Mouse (Mus musculus) neural tube, embryonic 13.5 days (tissue): ENCODE measurements around the gene Wdr70. TPM values are rescaled to one million over a fixed set of nuclear protein-coding genes. Genes with fewer than 3 reads are reported as not detected.

Experiments used
- ATAC-seq: fragments of 200-750 bp; cut with Nextera tagmentation; 2 replicates; pipeline ENCODE4 v1.8.0; 2017; ENCODE audit warnings: low read depth, mild to moderate bottlenecking, moderate TSS enrichment, moderate library complexity
- H3K27ac ChIP-seq: fragments of 300-500 bp; sonication (generic); replicated peaks from 2 replicates; pipeline ENCODE4 v1.5.1; 2015; ENCODE audit warnings: moderate library complexity, mild to moderate bottlenecking, inconsistent platforms
- H3K27me3 ChIP-seq: fragments of 300-500 bp; sonication (generic); 2 replicates; pipeline ENCODE4 v1.6.1; 2015; ENCODE audit warnings: mild to moderate bottlenecking, inconsistent platforms
- H3K36me3 ChIP-seq: fragments of 300-500 bp; sonication (generic); 2 replicates; pipeline ENCODE4 v1.6.1; 2015; ENCODE audit warnings: mild to moderate bottlenecking, inconsistent platforms
- H3K4me1 ChIP-seq: fragments of 300-500 bp; sonication (generic); replicated peaks from 2 replicates; pipeline ENCODE4 v1.6.1; 2015; ENCODE audit warnings: inconsistent platforms
- H3K4me2 ChIP-seq: fragments of 300-500 bp; sonication (generic); 2 replicates; pipeline ENCODE4 v1.6.1; 2015; ENCODE audit warnings: inconsistent platforms, mild to moderate bottlenecking, moderate library complexity
- H3K4me3 ChIP-seq: fragments of 300-500 bp; sonication (generic); 2 replicates; pipeline ENCODE4 v1.5.1; 2015; ENCODE audit warnings: mild to moderate bottlenecking, inconsistent platforms
- H3K9ac ChIP-seq: fragments of 300-500 bp; sonication (generic); 2 replicates; pipeline ENCODE4 v1.6.1; 2015; ENCODE audit warnings: moderate library complexity, mild to moderate bottlenecking, inconsistent platforms
- H3K9me3 ChIP-seq: fragments of 300-500 bp; sonication (generic); 2 replicates; pipeline ENCODE4 v1.6.1; 2016; ENCODE audit warnings: inconsistent platforms
- WGBS: fragments of 180-500 bp; shearing (Covaris S2); methylation state at CpG from one replicate; pipeline ENCODE4 v1.1.7; 2015; 5-methylcytosine and 5-hydroxymethylcytosine counted together
- polyA plus RNA-seq: library from polyadenylated mRNA; unstranded; fragments of >200 nt; fragmentation: Nextera tagmentation; extraction: Ambion mirVana; gene quantifications from 2 replicates; pipeline ENCODE4 v1.2.1, GENCODE M21; 2015

The Wdr70 gene
- polyA plus RNA-seq, 1 experiment from 2014 or later, result 69.2 TPM

DNA sequence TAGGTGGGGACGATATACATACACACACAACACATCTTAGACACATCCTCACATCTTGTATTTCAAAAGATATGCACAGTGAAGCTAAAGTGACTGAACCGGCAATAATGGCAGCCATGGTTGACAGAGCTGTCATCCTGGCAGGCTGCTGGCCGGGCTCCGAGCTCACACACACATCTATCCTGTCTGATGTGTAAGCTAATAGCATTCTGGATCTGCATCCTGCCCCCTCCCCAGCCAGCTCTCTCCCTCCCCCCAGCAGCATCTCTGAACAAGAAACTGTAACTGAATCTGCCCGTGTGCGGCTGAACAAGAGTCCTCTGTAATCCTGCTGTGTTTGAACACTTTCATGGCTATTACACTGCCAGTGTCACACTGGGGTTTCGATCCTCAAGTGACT is 219.1 kb downstream of the Wdr70 start:
- H3K4me2 ChIP-seq, result no peak overlapping the region
- peaks cover 23% of the 10 kb centered on the region for H3K4me1 ChIP-seq
- no peak overlapping the region for H3K9ac ChIP-seq
- no peak overlapping the region for H3K4me3 ChIP-seq
- H3K9me3 ChIP-seq, result no peaks in the 10 kb centered on the region
- H3K36me3 ChIP-seq, result peaks cover 19% of the 10 kb centered on the region
- no peak for ATAC-seq
- no peak overlapping the region for H3K27ac ChIP-seq
- H3K27me3 ChIP-seq, result no peaks in the 10 kb centered on the region
- 43% methylated on average over 7 of the region's 7 CpGs for WGBS

DNA sequence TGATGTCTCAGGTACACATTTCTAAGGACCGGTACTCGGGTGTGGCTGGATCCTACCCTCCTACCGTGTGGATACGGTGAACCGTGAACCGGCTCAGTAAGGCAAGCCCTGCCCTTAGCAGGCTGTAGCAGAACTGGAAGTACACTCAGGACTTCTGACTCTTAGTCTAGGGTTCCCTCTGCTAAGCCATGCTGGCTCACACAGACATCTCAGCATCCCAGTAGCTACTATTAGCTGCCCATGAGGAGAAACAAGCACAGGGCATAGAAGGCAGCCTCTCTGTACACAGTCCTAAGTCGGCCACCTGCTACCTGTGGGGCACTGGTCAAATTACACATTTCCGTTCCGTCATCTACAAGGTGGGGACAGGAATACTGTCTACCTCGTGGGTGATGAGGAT is 220.1 kb downstream of the Wdr70 start:
- Histone ChIP-seq H3K4me1 (peaks cover 23% of the 10 kb centered on the region), H3K36me3 (peaks cover 17% of the 10 kb centered on the region), H3K27ac (no peak overlapping the region), H3K4me3 (no peak overlapping the region), H3K9ac (no peak overlapping the region), H3K9me3 (no peaks in the 10 kb centered on the region), H3K4me2 (no peak overlapping the region), H3K27me3 (no peaks in the 10 kb centered on the region)
- WGBS, result 74% methylated on average over 10 of the region's 10 CpGs
- no peak for ATAC-seq

DNA sequence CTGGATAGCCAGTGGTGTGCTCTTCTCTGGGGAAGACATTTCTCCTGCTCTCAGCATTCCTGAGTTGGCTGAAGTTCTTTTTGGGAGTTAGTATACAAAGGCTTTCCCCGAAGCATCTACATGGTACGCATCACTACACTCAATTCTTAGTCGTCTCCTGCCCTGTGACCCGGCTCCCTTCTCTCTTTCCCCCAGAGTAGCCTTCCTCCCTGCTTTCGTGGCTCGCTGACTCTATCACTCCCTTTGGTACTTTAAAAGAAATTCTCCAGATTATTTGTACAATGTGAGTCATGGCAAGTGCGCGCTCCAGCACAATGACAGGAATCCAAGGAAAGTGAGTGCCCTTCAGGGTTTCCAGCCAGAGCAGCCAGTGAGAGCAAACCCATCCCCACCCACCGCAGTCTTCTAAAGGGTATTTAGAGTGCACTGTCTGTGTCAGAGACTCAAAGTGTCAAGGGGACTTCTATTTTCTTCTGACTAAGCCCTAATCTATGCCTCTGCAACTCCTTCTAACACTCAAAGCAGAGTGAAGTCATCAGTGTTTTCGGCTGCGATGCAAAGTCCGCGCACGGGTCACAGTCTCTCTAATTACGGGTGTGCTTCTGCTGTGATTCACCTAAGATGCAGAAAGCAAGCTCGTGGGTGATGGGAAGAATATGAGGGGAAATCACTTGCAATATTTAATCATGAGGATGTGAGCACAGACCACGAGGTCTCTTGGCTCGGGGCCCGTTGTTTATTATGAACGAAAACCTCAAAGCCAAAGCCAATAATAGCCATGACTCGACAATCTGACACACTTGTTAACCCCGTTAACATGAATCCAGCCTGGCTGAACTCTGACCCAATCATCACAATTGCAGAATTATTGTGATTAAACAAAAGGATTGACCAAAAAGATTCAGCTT is 221.2 kb downstream of the Wdr70 start:
- Histone ChIP-seq H3K9me3 (no peaks in the 10 kb centered on the region), H3K27ac (no peak overlapping the region), H3K4me1 (peaks cover 23% of the 10 kb centered on the region), H3K36me3 (peaks cover 9% of the 10 kb centered on the region), H3K27me3 (no peaks in the 10 kb centered on the region), H3K9ac (no peak overlapping the region), H3K4me3 (no peak overlapping the region), H3K4me2 (no peak overlapping the region)
- 35% methylated on average over 22 of the region's 22 CpGs for WGBS
- ATAC-seq, result 0 out of 2 replicates have a peak, but pooled peaks have one; percentile 32

DNA sequence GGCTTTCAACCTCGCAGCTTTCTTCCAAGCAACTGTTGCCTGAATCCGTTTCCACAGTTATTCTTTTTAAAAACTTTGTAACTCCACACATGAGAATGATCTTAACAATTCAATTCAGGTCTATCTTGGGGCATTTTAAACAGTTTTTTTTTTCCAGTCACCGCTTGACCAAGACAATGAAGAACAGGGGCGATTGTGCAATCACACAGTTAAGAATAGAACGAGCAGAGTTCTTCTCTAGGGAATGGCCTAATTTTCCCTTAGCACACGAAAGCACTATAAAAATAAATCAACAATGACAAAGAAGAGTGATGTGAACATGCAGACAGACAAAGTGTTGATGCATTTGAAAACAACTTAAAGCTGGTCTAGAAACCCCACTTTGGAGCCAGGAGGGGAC is 223.1 kb downstream of the Wdr70 start:
- no peak overlapping the region for H3K4me2 ChIP-seq
- H3K9me3 ChIP-seq, result no peaks in the 10 kb centered on the region
- no peak overlapping the region for H3K4me3 ChIP-seq
- H3K27me3 ChIP-seq, result no peaks in the 10 kb centered on the region
- H3K9ac ChIP-seq, result no peak overlapping the region
- WGBS, result 40% methylated on average over 6 of the region's 6 CpGs
- H3K36me3 ChIP-seq, result peaks cover 6% of the 10 kb centered on the region
- H3K27ac ChIP-seq, result no peak overlapping the region
- ATAC-seq, result no peak
- H3K4me1 ChIP-seq, result peaks cover 23% of the 10 kb centered on the region

DNA sequence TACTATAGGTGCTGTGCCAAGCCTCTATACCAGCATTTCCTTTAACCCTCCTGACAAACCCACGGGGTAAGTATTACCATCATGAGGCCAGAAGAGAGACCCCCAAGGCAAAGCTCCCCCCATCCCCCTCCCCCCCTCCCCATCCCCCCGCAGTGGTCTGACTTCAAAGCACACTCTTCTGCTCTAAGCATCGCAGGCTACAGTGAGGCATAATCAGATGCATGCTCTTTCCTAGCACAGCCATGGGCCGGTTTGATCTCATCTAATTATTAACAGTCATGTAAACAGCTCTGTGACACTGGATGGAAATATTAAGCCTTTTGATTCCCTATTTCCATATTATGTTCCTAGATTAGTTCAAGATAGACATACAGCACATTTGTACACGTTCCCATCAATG is 226.5 kb downstream of the Wdr70 start:
- peaks cover 6% of the 10 kb centered on the region for H3K36me3 ChIP-seq
- no peak overlapping the region for H3K27ac ChIP-seq
- no peaks in the 10 kb centered on the region for H3K9me3 ChIP-seq
- no peak overlapping the region for H3K4me3 ChIP-seq
- whole genome bisulfite sequencing, result 77% methylated on average over 5 of the region's 5 CpGs
- no peak for ATAC-seq
- no peaks in the 10 kb centered on the region for H3K27me3 ChIP-seq
- H3K4me2 ChIP-seq, result no peak overlapping the region
- H3K9ac ChIP-seq, result no peak overlapping the region
- 0 out of 2 replicates have a peak, but pooled peaks cover 6% of the 10 kb centered on the region for H3K4me1 ChIP-seq

DNA sequence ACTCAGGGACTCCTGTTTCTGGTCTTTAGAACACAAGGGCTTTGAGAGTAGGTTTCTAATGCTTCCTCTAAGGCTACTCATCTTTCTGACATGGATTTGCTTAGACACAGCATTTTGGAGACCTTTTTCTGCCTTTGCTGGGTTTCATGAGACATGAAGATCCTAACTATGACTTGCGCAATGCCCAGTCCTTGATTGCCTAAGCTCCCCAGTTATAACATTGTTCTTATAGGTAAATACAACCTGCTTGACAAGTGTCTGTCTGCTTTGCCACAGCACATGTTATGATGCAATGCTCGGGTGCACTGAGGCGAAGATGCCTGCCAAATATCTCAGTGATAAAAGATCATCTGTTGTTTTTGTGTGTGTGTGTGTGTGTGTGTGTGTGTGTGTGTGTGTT is 233.7 kb downstream of the Wdr70 start:
- Histone ChIP-seq H3K27me3 (no peaks in the 10 kb centered on the region), H3K4me1 (no peaks in the 10 kb centered on the region), H3K36me3 (no peaks in the 10 kb centered on the region), H3K4me2 (no peak overlapping the region), H3K9me3 (no peaks in the 10 kb centered on the region), H3K9ac (no peak overlapping the region), H3K27ac (no peak overlapping the region), H3K4me3 (no peak overlapping the region)
- WGBS, result 98% methylated on average over 3 of the region's 3 CpGs
- no peak for ATAC-seq

DNA sequence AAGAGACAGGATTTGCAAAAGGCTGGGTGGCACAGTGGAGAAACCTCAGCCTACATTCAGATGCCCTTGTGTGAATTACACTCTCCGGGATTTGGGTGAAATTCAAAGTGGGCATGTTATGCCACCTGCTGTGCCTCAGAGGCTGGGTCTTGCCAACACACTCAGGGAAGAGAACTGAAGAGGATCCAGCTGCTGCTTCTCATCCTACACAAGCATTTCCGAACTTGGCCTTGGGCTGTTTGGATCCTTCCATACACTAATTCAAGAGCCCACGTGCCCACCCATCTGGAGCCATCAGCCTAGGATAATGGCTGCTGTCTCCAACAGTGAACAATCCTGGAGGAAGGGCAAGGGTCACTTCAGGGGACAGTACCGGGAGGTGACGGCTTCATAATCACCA is 235.7 kb downstream of the Wdr70 start:
- ATAC-seq, result no peak
- WGBS, result 62% methylated on average over 5 of the region's 5 CpGs
- no peaks in the 10 kb centered on the region for H3K36me3 ChIP-seq
- no peaks in the 10 kb centered on the region for H3K27me3 ChIP-seq
- no peaks in the 10 kb centered on the region for H3K4me1 ChIP-seq
- H3K27ac ChIP-seq, result no peak overlapping the region
- no peaks in the 10 kb centered on the region for H3K9me3 ChIP-seq
- no peak overlapping the region for H3K4me3 ChIP-seq
- no peak overlapping the region for H3K9ac ChIP-seq
- no peak overlapping the region for H3K4me2 ChIP-seq

DNA sequence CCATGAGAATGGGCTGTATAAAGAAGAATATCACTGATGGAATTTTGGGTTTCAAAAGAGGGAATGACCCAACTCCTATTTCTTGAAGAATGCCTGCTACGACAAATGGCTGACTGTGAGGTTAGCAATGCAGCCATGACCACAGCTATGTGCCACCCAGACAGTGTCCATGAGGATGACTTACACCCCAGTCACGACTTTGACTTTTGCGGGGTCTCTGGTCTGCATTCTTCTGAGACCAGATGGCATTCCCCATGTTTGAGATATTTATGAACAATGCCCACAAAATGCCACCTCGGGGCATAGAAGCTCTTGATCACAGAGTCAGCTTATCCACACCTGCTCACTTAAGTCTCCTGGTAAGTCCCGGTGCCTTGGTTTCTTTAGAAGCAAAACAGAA is 236.1 kb downstream of the Wdr70 start:
- 87% methylated on average over 5 of the region's 5 CpGs for WGBS
- no peak overlapping the region for H3K9ac ChIP-seq

DNA sequence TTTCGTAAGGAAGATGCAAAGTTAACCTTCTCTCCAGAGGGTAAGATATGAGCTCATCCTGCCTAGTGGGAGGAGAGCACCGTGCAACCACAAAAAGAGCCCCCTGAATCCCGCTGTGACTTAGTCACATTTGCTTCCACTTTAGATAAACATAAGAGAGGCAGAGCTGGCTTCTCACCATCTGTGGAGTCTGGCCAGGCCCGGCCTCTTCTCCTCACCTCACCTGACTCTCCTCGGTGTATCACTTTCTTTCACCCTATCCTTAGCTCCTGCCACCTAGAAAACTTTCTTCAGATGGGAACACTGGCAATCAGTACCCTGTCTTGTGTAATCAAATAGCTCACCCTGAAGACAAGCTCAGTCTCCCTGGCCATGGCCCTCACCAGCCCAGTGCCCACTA is 240.2 kb downstream of the Wdr70 start:
- Histone ChIP-seq H3K4me1 (no peaks in the 10 kb centered on the region), H3K9me3 (no peaks in the 10 kb centered on the region), H3K27me3 (no peaks in the 10 kb centered on the region), H3K4me2 (no peak overlapping the region), H3K9ac (no peak overlapping the region), H3K36me3 (no peaks in the 10 kb centered on the region), H3K27ac (no peak overlapping the region), H3K4me3 (no peak overlapping the region)
- no peak for ATAC-seq
- 86% methylated on average over 5 of the region's 5 CpGs for WGBS

More for the DNA sequence above, 236.1 kb downstream of the Wdr70 start:
- H3K4me1 ChIP-seq, result no peaks in the 10 kb centered on the region
- H3K4me3 ChIP-seq, result no peak overlapping the region
- H3K4me2 ChIP-seq, result no peak overlapping the region
- H3K9me3 ChIP-seq, result no peaks in the 10 kb centered on the region
- ATAC-seq, result no peak
- H3K27me3 ChIP-seq, result no peaks in the 10 kb centered on the region
- H3K27ac ChIP-seq, result no peak overlapping the region
- H3K36me3 ChIP-seq, result no peaks in the 10 kb centered on the region

DNA sequence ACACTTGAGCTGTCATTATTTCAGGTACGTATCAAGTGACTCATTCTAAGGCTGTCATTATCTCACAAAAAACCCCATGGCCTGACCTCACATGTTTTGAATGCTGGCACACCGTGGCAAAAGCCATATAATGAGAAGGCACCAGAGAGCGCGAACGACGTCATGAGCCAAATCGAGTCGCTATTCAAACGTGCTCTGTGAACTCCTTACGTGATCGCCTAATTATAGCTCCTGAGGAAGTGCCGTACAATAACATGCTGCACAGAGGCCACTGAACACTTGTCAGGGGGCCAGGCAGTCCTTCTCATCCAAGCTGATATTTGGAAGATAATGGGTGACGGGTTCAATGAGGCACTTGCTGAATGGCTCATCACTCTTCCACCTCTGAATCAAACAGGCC is 241.6 kb downstream of the Wdr70 start:
- Histone ChIP-seq H3K27me3 (no peaks in the 10 kb centered on the region), H3K4me2 (no peak overlapping the region), H3K27ac (no peak overlapping the region), H3K9me3 (no peaks in the 10 kb centered on the region), H3K9ac (no peak overlapping the region), H3K36me3 (no peaks in the 10 kb centered on the region), H3K4me3 (no peak overlapping the region), H3K4me1 (no peaks in the 10 kb centered on the region)
- ATAC-seq, result no peak
- 82% methylated on average over 13 of the region's 13 CpGs for WGBS

DNA sequence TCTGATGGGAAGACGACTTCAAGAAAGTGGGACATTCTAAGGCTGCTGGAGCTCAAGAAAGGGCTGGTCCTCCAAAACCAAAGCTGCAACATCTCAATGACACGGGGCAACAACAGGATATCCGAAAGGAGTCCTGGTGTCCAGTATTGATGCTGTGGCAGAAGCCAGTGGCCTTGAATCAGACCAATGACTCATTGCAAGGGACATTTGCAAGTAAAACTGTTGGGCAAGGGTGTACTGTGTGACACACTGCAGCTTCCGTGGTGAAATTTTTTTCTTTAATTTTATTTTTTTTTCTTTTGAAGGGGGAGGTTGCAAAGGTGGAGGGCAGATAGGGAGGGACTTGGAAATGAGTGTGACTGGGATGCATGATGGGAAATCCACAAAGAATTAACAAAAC is 256.6 kb downstream of the Wdr70 start:
- H3K4me3 ChIP-seq, result no peak overlapping the region
- ATAC-seq, result no peak
- no peaks in the 10 kb centered on the region for H3K9me3 ChIP-seq
- no peak overlapping the region for H3K9ac ChIP-seq
- WGBS, result 90% methylated on average over 4 of the region's 4 CpGs
- H3K27ac ChIP-seq, result no peak overlapping the region
- no peaks in the 10 kb centered on the region for H3K36me3 ChIP-seq
- no peaks in the 10 kb centered on the region for H3K27me3 ChIP-seq
- H3K4me1 ChIP-seq, result no peaks in the 10 kb centered on the region
- no peak overlapping the region for H3K4me2 ChIP-seq

DNA sequence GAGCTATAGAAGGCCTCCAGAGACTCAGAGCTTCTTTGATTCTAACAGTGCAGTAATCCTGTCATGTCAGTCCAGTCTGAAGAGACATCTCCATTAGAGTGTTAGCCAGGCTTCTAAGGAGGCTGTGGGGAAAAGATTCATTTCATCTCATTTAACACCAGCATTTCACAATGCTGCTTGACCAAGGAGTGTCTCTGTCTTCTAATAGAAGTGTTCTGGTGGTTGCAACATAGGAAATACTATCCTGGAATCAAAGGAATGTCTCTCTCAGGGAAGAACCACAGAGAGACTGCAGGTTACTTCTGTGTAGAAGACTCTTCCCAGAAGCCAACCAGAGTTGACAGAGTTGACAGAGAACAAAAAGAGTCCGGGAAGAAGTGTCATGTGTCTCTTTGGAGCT is 257.3 kb downstream of the Wdr70 start:
- H3K36me3 ChIP-seq, result no peaks in the 10 kb centered on the region
- no peaks in the 10 kb centered on the region for H3K4me1 ChIP-seq
- WGBS, result 76% methylated on average over 1 of the region's 1 CpGs
- no peak for ATAC-seq
- no peak overlapping the region for H3K27ac ChIP-seq
- H3K9me3 ChIP-seq, result no peaks in the 10 kb centered on the region
- no peak overlapping the region for H3K9ac ChIP-seq
- no peaks in the 10 kb centered on the region for H3K27me3 ChIP-seq
- H3K4me3 ChIP-seq, result no peak overlapping the region
- H3K4me2 ChIP-seq, result no peak overlapping the region

DNA sequence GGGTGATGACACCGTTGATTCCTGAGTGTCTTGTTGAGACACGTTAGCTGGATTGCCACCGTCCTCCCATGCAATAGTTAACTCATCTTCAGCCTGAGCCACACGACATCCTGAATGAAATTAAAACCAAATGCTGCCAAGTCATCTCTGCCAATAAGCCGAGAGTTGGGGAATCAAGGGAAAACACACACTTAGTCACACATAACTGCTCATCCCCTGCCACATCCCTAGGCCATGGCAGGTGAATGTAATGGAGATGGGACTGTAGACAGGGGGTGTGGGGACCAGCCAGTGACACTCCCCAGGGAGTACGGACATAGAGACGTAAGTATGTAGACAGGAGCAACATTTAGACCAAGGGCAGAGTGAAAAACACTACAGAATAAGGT is 260.1 kb downstream of the Wdr70 start:
- Histone ChIP-seq H3K27ac (no peak overlapping the region), H3K9ac (no peak overlapping the region), H3K4me3 (no peak overlapping the region), H3K36me3 (no peaks in the 10 kb centered on the region), H3K9me3 (no peaks in the 10 kb centered on the region), H3K4me1 (no peaks in the 10 kb centered on the region), H3K27me3 (no peaks in the 10 kb centered on the region), H3K4me2 (no peak overlapping the region)
- no peak for ATAC-seq
- 76% methylated on average over 7 of the region's 7 CpGs for WGBS
